Mouse (Mus musculus) liver, adult 2 months (tissue): ENCODE results near the gene Mrm2.

Source experiments
- CTCF ChIP-seq: fragments of 200-500 bp; IDR thresholded peaks from 2 replicates; pipeline ENCODE4 v1.5.1; 2011; ENCODE audit warnings: low read depth, low read length, control low read depth
- POLR2A ChIP-seq: fragments of 200-500 bp; IDR thresholded peaks from 2 replicates; pipeline ENCODE4 v1.6.1; 2011; ENCODE audit warnings: low read length, control low read depth; ENCODE audit not compliant: insufficient read depth; ENCODE audit errors: extremely low read depth

DNA sequence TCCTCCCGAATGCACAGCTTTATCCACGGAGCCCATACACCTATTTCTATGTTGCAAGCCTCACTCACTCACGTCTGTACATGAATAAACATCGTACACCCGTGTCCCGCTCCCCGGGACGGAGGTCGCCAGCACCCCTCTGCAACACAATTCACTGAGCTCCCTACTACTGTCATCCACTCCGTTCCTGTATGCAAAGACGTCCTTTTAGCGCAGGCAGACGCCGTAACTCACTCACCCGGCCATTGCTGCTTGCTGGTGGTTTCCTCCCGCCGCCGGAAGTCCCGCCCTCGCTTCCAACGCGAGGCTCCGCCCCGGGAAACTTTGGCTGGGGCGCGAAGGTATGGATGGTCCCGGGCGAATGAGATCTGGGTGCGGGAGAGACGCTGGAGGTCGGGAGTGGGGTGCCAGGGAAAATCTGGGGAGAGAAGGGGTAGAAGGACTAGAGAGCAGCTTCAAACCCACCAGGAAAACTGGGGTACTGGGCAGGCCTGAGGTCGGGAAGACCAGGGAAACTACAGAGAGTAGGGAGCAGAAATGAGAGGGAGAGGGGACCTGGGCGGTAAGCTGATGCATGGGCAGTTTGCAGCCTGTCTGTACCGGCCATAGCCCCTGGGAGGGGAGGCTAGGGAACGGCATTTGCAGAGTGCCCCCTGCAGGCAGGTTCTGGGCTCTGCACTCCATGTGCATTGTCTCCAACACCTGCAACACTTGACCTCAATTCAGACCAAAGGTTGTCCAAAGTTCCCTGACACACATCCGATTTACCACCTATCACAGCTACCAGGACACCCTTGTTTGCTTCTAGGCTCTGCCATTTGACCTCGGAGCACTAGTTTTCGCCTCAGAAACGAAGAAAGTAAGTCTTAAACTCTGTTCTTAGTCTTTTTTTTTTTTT is at the start of gene Mrm2:
- TF ChIP-seq POLR2A (peak; percentile 52; the same call in 1 of the 2 replicates), CTCF (peak; percentile 97)
